7 mouse cellular contexts compared by ENCODE assay signal in genomic region chr11:70027397-70027796, GRCm38 (mm10). TPM values are rescaled to one million over a fixed set of nuclear protein-coding genes. Genes with fewer than 3 reads are reported as not detected.
DNase-seq lines count a peak whose midpoint lies in the region; ATAC-seq and TF ChIP-seq lines count a peak whose summit lies in the region.

No protein-coding gene starts in this region.

- TF ChIP-seq EP300 in liver, postnatal 0 days (IDR thresholded peaks at IDR 0.05; ENCODE audit: low read depth): no peak

- H3K4me2 ChIP-seq in liver, embryonic 11.5 days: peak overlapping the region; percentile 46
- no peak overlapping the region for H3K4me2 ChIP-seq in liver, postnatal 0 days (ENCODE audit: low read depth, low read length)
- peak overlapping the region; percentile 65 for H3K4me2 ChIP-seq in heart, embryonic 13.5 days
- peak overlapping the region; percentile 40 for H3K4me2 ChIP-seq in liver, embryonic 13.5 days
- H3K4me2 ChIP-seq in stomach, embryonic 15.5 days: peak overlapping the region; percentile 63

- TF ChIP-seq POLR2A in cortical plate, adult 2 months (IDR thresholded peaks at IDR 0.05; ENCODE audit: extremely low read depth, insufficient read depth, low read length): no peak

- no peaks in the 10 kb centered on the region for H3K9me3 ChIP-seq in liver, embryonic 11.5 days (ENCODE audit: control insufficient read depth, low read length)
- H3K9me3 ChIP-seq in liver, postnatal 0 days (ENCODE audit: low read length): no peaks in the 10 kb centered on the region
- H3K9me3 ChIP-seq in heart, embryonic 13.5 days: no peaks in the 10 kb centered on the region
- no peaks in the 10 kb centered on the region for H3K9me3 ChIP-seq in liver, embryonic 13.5 days (replicated peaks)
- no peaks in the 10 kb centered on the region for H3K9me3 ChIP-seq in stomach, embryonic 15.5 days

- 53% methylated on average over 9 of the region's 9 CpGs for WGBS in liver, embryonic 11.5 days
- 73% methylated on average over 9 of the region's 9 CpGs for whole genome bisulfite sequencing in liver, postnatal 0 days (ENCODE audit: insufficient replicate concordance)
- 42% methylated on average over 9 of the region's 9 CpGs for WGBS in heart, embryonic 13.5 days
- WGBS in liver, embryonic 13.5 days (ENCODE audit: insufficient replicate concordance): 65% methylated on average over 9 of the region's 9 CpGs
- 46% methylated on average over 9 of the region's 9 CpGs for WGBS in stomach, embryonic 15.5 days

- DNase-seq in liver, embryonic 11.5 days (ENCODE audit: low spot score): no peak
- DNase-seq in liver, postnatal 0 days: no peak
- no peak for DNase-seq in liver, embryonic 13.5 days
- no peak for DNase-seq in layer of hippocampus, adult 8-10 months (ENCODE audit: low spot score in 2 of 2)

- H3K27ac ChIP-seq in liver, embryonic 11.5 days (ENCODE audit: low read depth, low read length): no peak overlapping the region
- no peak overlapping the region for H3K27ac ChIP-seq in liver, postnatal 0 days (ENCODE audit: low read depth)
- peak overlapping the region; percentile 45; the same call in 1 of the 2 replicates for H3K27ac ChIP-seq in cortical plate, adult 2 months (ENCODE audit: insufficient read depth, low read length)
- peak overlapping the region; percentile 10 for H3K27ac ChIP-seq in heart, embryonic 13.5 days (replicated peaks)
- H3K27ac ChIP-seq in liver, embryonic 13.5 days: no peak overlapping the region; the same call in 1 of the 2 replicates
- peak overlapping the region; percentile 57 for H3K27ac ChIP-seq in stomach, embryonic 15.5 days

- H3K9ac ChIP-seq in liver, embryonic 11.5 days (ENCODE audit: low read depth, low read length): no peak overlapping the region
- H3K9ac ChIP-seq in liver, postnatal 0 days (replicated peaks): no peak overlapping the region
- H3K9ac ChIP-seq in heart, embryonic 13.5 days: peak overlapping the region; percentile 42
- no peak overlapping the region for H3K9ac ChIP-seq in liver, embryonic 13.5 days
- no peak overlapping the region for H3K9ac ChIP-seq in stomach, embryonic 15.5 days

- no peak for ATAC-seq in liver, embryonic 11.5 days (replicated peaks; ENCODE audit: low FRiP score)
- ATAC-seq in liver, postnatal 0 days: no peak
- ATAC-seq in heart, embryonic 13.5 days (ENCODE audit: extremely low read depth, insufficient number of reproducible peaks, low FRiP score, low TSS enrichment): no peak
- ATAC-seq in liver, embryonic 13.5 days (ENCODE audit: low read depth): no peak
- no peak for ATAC-seq in stomach, embryonic 15.5 days (ENCODE audit: insufficient read depth, low FRiP score, low read depth)

- peaks cover 10% of the 10 kb centered on the region; the same call in 1 of the 2 replicates for H3K36me3 ChIP-seq in liver, embryonic 11.5 days (ENCODE audit: control insufficient read depth, insufficient read depth, low read length)
- no peaks in the 10 kb centered on the region for H3K36me3 ChIP-seq in liver, postnatal 0 days (replicated peaks; ENCODE audit: insufficient read depth, low read length)
- peaks cover 18% of the 10 kb centered on the region for H3K36me3 ChIP-seq in heart, embryonic 13.5 days
- H3K36me3 ChIP-seq in liver, embryonic 13.5 days: peaks cover 4% of the 10 kb centered on the region; the same call in 1 of the 2 replicates
- H3K36me3 ChIP-seq in stomach, embryonic 15.5 days: peaks cover 12% of the 10 kb centered on the region

- peaks cover 46% of the 10 kb centered on the region for H3K4me1 ChIP-seq in liver, embryonic 11.5 days (replicated peaks; ENCODE audit: control insufficient read depth, insufficient read depth, low read length)
- H3K4me1 ChIP-seq in liver, postnatal 0 days (ENCODE audit: insufficient read depth): peaks cover 7% of the 10 kb centered on the region
- H3K4me1 ChIP-seq in cortical plate, adult 2 months (ENCODE audit: control insufficient read depth, insufficient read depth, low read length): peaks cover 14% of the 10 kb centered on the region
- peaks cover 68% of the 10 kb centered on the region for H3K4me1 ChIP-seq in heart, embryonic 13.5 days
- H3K4me1 ChIP-seq in liver, embryonic 13.5 days (replicated peaks): peaks cover 54% of the 10 kb centered on the region
- peaks cover 59% of the 10 kb centered on the region for H3K4me1 ChIP-seq in stomach, embryonic 15.5 days

- no peak for TF ChIP-seq CTCF in liver, postnatal 0 days (IDR thresholded peaks at IDR 0.05; ENCODE audit: low read depth)
- TF ChIP-seq CTCF in cortical plate, adult 2 months (IDR thresholded peaks at IDR 0.05; ENCODE audit: extremely low read depth, insufficient read depth, low read length): no peak

- H3K27me3 ChIP-seq in liver, embryonic 11.5 days (replicated peaks; ENCODE audit: control insufficient read depth, insufficient read depth, low read length): no peaks in the 10 kb centered on the region; the same call in 1 of the 2 replicates
- H3K27me3 ChIP-seq in liver, postnatal 0 days (ENCODE audit: insufficient read depth, low read length): peaks cover 14% of the 10 kb centered on the region; the same call in 1 of the 2 replicates
- peaks cover 7% of the 10 kb centered on the region; the same call in 1 of the 2 replicates for H3K27me3 ChIP-seq in heart, embryonic 13.5 days (replicated peaks)
- H3K27me3 ChIP-seq in liver, embryonic 13.5 days: peaks cover 55% of the 10 kb centered on the region
- no peaks in the 10 kb centered on the region for H3K27me3 ChIP-seq in stomach, embryonic 15.5 days (replicated peaks)

- peak overlapping the region; percentile 26 for H3K4me3 ChIP-seq in liver, embryonic 11.5 days (ENCODE audit: low read depth, low read length)
- H3K4me3 ChIP-seq in liver, postnatal 0 days (ENCODE audit: low read depth, low read length): no peak overlapping the region
- H3K4me3 ChIP-seq in cortical plate, adult 2 months (ENCODE audit: insufficient read depth, low read length): peak overlapping the region; percentile 22
- peak overlapping the region; percentile 37 for H3K4me3 ChIP-seq in heart, embryonic 13.5 days
- H3K4me3 ChIP-seq in liver, embryonic 13.5 days (replicated peaks): no peak overlapping the region
- H3K4me3 ChIP-seq in stomach, embryonic 15.5 days (replicated peaks): peak overlapping the region; percentile 40

RNA-seq across cellular contexts. Expression of gene Dlg4, which starts 10.7 kb away (rescaled TPM):
- 9.3 and 9.4 TPM in 2 replicates for polyA plus RNA-seq in liver, embryonic 11.5 days (2014; fragmentation: Nextera tagmentation; extraction: Ambion mirVana)
- 0.58 and 0.61 TPM in 2 replicates for polyA plus RNA-seq in liver, postnatal 0 days (2015; fragmentation: Nextera tagmentation; extraction: Ambion mirVana)
- 816 and 828 TPM in 2 replicates for polyA plus RNA-seq in cortical plate, adult 2 months (2012; rRNA removed)
- polyA plus RNA-seq in heart, embryonic 13.5 days (2015; fragmentation: Nextera tagmentation; extraction: Ambion mirVana): 4.7 and 5.1 TPM in 2 replicates
- 1.1 and 1.2 TPM in 2 replicates for polyA plus RNA-seq in liver, embryonic 13.5 days (2015; fragmentation: Nextera tagmentation; extraction: Ambion mirVana)
- 8.2 and 9.7 TPM in 2 replicates for polyA plus RNA-seq in stomach, embryonic 15.5 days (2015; fragmentation: Nextera tagmentation; extraction: Ambion mirVana)
- 100 to 1,000 TPM; 730 to 858 (median 789) TPM for total RNA-seq in layer of hippocampus, adult 8-10 months (2022)

RNA-seq across cellular contexts. Expression of gene Acadvl, which starts 12.2 kb away (rescaled TPM):
- 85.7 and 89.7 TPM in 2 replicates for polyA plus RNA-seq in liver, embryonic 11.5 days (2014; fragmentation: Nextera tagmentation; extraction: Ambion mirVana)
- 345 and 367 TPM in 2 replicates for polyA plus RNA-seq in liver, postnatal 0 days (2015; fragmentation: Nextera tagmentation; extraction: Ambion mirVana)
- polyA plus RNA-seq in cortical plate, adult 2 months (2012; rRNA removed): 66.5 and 71.6 TPM in 2 replicates
- 131 and 140 TPM in 2 replicates for polyA plus RNA-seq in heart, embryonic 13.5 days (2015; fragmentation: Nextera tagmentation; extraction: Ambion mirVana)
- 83.7 and 87.2 TPM in 2 replicates for polyA plus RNA-seq in liver, embryonic 13.5 days (2015; fragmentation: Nextera tagmentation; extraction: Ambion mirVana)
- polyA plus RNA-seq in stomach, embryonic 15.5 days (2015; fragmentation: Nextera tagmentation; extraction: Ambion mirVana): 84.8 and 95.4 TPM in 2 replicates
- 10 to 100 TPM; 60.3 to 69.1 (median 64.8) TPM for total RNA-seq in layer of hippocampus, adult 8-10 months (2022)

RNA-seq across cellular contexts. Expression of gene Asgr1, which starts 26.5 kb away (rescaled TPM):
- polyA plus RNA-seq in liver, embryonic 11.5 days (2014; fragmentation: Nextera tagmentation; extraction: Ambion mirVana): 0.40 and 0.66 TPM in 2 replicates
- 458 and 462 TPM in 2 replicates for polyA plus RNA-seq in liver, postnatal 0 days (2015; fragmentation: Nextera tagmentation; extraction: Ambion mirVana)
- polyA plus RNA-seq in cortical plate, adult 2 months (2012; rRNA removed): 2.3 and 3.5 TPM in 2 replicates
- 0.24 TPM in 1 of 2 replicates, not detected in the other for polyA plus RNA-seq in heart, embryonic 13.5 days (2015; fragmentation: Nextera tagmentation; extraction: Ambion mirVana)
- 1.4 and 1.8 TPM in 2 replicates for polyA plus RNA-seq in liver, embryonic 13.5 days (2015; fragmentation: Nextera tagmentation; extraction: Ambion mirVana)
- polyA plus RNA-seq in stomach, embryonic 15.5 days (2015; fragmentation: Nextera tagmentation; extraction: Ambion mirVana): 0.30 and 0.96 TPM in 2 replicates
- total RNA-seq in layer of hippocampus, adult 8-10 months (2022): 1 to 10 TPM in 1 of 4 experiments, under 1 TPM in 3; 0.79 to 3.0 (median 0.90) TPM

RNA-seq across cellular contexts. Expression of gene Dvl2, which starts 27.0 kb away (rescaled TPM):
- polyA plus RNA-seq in liver, embryonic 11.5 days (2014; fragmentation: Nextera tagmentation; extraction: Ambion mirVana): 22.1 and 23.3 TPM in 2 replicates
- polyA plus RNA-seq in liver, postnatal 0 days (2015; fragmentation: Nextera tagmentation; extraction: Ambion mirVana): 2.7 and 3.4 TPM in 2 replicates
- 26.9 and 30.4 TPM in 2 replicates for polyA plus RNA-seq in cortical plate, adult 2 months (2012; rRNA removed)
- 20.7 and 22.0 TPM in 2 replicates for polyA plus RNA-seq in heart, embryonic 13.5 days (2015; fragmentation: Nextera tagmentation; extraction: Ambion mirVana)
- 6.4 and 7.4 TPM in 2 replicates for polyA plus RNA-seq in liver, embryonic 13.5 days (2015; fragmentation: Nextera tagmentation; extraction: Ambion mirVana)
- 31.9 and 33.9 TPM in 2 replicates for polyA plus RNA-seq in stomach, embryonic 15.5 days (2015; fragmentation: Nextera tagmentation; extraction: Ambion mirVana)
- total RNA-seq in layer of hippocampus, adult 8-10 months (2022): 10 to 100 TPM; 35.4 to 54.0 (median 41.6) TPM

RNA-seq across cellular contexts. Expression of gene Phf23, which starts 31.8 kb away (rescaled TPM):
- 33.2 and 36.6 TPM in 2 replicates for polyA plus RNA-seq in liver, embryonic 11.5 days (2014; fragmentation: Nextera tagmentation; extraction: Ambion mirVana)
- polyA plus RNA-seq in liver, postnatal 0 days (2015; fragmentation: Nextera tagmentation; extraction: Ambion mirVana): 19.5 and 25.5 TPM in 2 replicates
- 37.6 and 38.2 TPM in 2 replicates for polyA plus RNA-seq in cortical plate, adult 2 months (2012; rRNA removed)
- 43.8 and 47.9 TPM in 2 replicates for polyA plus RNA-seq in heart, embryonic 13.5 days (2015; fragmentation: Nextera tagmentation; extraction: Ambion mirVana)
- polyA plus RNA-seq in liver, embryonic 13.5 days (2015; fragmentation: Nextera tagmentation; extraction: Ambion mirVana): 29.8 and 32.7 TPM in 2 replicates
- polyA plus RNA-seq in stomach, embryonic 15.5 days (2015; fragmentation: Nextera tagmentation; extraction: Ambion mirVana): 59.4 and 61.8 TPM in 2 replicates
- 10 to 100 TPM; 45.2 to 59.7 (median 49.7) TPM for total RNA-seq in layer of hippocampus, adult 8-10 months (2022)

Comparison
In these comparisons a context has a peak if more than half of its experiments do, and no peak if none do; other contexts are left out.
1. H3K4me3 ChIP-seq: peak in liver, embryonic 11.5 days (single experiment), cortical plate, adult 2 months (single experiment), heart, embryonic 13.5 days (single experiment) and stomach, embryonic 15.5 days (single experiment); none in liver, postnatal 0 days (single experiment) and liver, embryonic 13.5 days (single experiment).
2. RNA of gene Asgr1, which starts 26.5 kb away (polyA plus RNA-seq): 458 to 462 TPM in liver, postnatal 0 days; 2.3 to 3.5 TPM in cortical plate, adult 2 months, 1.4 to 1.8 TPM in liver, embryonic 13.5 days, 0.30 to 0.96 TPM in stomach, embryonic 15.5 days, 0.40 to 0.66 TPM in liver, embryonic 11.5 days and 0.24 TPM in heart, embryonic 13.5 days; every median in the first group is over 100 times any median in the second.
3. H3K27ac ChIP-seq: peak in cortical plate, adult 2 months (single experiment), heart, embryonic 13.5 days (single experiment) and stomach, embryonic 15.5 days (single experiment); none in liver, embryonic 11.5 days (single experiment), liver, postnatal 0 days (single experiment) and liver, embryonic 13.5 days (single experiment).
4. RNA of gene Dlg4, which starts 10.7 kb away (polyA plus RNA-seq): 816 to 828 TPM in cortical plate, adult 2 months; 9.3 to 9.4 TPM in liver, embryonic 11.5 days, 8.2 to 9.7 TPM in stomach, embryonic 15.5 days, 4.7 to 5.1 TPM in heart, embryonic 13.5 days, 1.1 to 1.2 TPM in liver, embryonic 13.5 days and 0.58 to 0.61 TPM in liver, postnatal 0 days; every median in the first group is over 10 times any median in the second.